Mouse (Mus musculus): ENCODE measurements around the gene Vim.
"Not testable (repeated sequence)": the region's sequence is repeated elsewhere in the genome, so short reads cannot be mapped to it uniquely, and the experiment has no call there.

Vim gene

DNA sequence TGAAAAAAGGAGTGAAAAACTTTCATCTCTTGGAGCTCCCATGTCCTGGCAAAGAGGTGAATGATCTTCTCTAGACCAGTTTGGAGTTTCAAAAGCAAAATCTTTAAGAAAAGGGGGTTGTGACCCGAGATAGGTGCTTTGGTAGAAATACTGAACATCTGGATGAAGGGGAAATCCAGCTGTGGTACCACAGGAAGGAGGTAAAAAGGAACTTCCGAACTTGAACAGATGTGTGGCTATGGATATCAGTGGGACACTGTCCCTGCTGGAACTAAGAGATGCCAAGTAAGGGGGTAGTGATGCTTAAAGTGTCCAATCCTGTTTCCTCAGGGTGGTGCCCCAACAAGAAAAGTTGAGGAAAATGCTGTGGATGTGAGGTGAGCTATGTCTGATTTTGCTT is 3.6 kb upstream of the Vim start:
- no peak for DNase-seq (ENCODE audit: low spot score in 2 of 2)

DNA sequence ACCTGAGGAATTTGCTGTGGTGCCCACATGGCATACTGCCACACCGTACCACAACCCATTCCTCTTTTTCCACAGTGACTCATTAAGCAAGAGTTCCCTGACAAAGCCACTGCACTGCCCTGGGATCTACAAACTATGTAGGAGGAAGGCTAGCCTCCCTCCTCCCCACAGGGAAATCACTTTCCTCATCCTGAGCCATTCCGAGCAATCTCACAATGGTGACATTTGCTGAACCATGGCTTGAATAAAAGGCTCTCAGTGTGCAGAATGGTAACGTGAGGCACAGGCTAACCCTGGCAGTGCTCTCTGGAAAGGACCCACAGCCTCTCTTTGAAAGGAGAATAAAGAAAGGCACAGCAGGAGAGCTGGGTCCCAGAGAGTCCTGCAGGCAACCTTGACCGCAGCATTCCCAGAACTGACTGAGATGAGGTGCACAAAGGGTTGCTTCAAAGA is 1.6 kb upstream of the Vim start:
- no peak for DNase-seq (ENCODE audit: low spot score in 2 of 2)

DNA sequence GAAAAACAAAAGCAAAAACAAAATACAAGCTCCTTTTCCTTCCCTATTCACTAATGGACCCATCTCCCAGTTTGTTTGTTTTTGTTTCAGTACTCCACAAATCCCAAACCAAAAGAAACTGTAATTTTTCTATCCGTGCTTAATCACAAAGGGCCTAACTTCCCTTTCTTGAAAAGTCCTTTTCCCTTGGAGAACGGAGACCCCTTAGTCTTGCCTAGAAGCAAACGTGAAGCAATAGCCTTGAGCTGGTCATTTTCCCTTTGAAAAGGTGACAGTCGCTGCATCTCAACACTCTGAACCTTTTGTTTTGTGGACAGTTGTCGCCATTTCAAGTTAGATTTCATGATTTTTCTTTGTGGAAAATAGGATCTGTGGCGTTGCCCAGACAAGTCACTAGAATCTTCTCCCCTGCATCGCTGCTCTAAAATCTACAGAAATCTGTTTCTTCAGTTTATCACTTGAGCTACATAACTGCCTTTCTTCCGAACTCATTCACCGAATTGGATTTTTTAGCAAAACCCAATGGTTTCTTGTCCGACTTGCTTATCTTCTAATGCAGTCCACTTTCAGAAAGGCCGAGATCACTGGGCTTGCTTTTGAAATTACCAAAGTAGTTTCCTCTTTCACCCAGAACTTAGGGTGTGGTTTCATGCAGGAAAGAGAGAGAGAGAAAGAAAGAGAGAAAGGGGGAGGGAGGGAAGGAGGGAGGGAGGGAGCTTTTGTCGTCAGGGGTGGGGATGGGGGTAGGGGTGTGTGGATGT is 900 bp upstream of the Vim start:
- no peak for DNase-seq (ENCODE audit: low spot score in 2 of 2)

DNA sequence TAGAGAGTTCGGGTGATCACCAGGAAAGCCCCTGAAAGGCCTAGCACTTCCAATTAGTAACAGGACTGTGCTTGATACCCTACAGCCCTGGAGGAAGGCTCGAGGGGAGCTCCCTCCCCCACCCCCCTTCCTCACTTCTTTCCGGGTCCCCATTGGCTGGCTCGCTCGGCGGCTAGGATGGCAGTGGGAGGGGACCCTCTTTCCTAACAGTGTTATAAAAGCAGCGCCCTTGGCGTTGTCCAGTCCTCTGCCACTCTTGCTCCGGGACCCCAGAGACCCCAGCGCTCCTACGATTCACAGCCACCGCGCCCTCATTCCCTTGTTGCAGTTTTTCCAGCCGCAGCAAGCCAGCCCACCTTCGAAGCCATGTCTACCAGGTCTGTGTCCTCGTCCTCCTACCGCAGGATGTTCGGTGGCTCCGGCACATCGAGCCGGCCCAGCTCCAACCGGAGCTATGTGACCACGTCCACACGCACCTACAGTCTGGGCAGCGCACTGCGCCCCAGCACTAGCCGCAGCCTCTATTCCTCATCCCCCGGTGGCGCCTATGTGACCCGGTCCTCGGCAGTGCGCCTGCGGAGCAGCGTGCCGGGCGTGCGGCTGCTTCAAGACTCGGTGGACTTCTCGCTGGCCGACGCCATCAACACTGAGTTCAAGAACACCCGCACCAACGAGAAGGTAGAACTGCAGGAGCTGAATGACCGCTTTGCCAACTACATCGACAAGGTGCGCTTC is 506 bp downstream of the Vim start:
- peak; percentile 65 to 81 for DNase-seq (ENCODE audit: low spot score in 2 of 2)

DNA sequence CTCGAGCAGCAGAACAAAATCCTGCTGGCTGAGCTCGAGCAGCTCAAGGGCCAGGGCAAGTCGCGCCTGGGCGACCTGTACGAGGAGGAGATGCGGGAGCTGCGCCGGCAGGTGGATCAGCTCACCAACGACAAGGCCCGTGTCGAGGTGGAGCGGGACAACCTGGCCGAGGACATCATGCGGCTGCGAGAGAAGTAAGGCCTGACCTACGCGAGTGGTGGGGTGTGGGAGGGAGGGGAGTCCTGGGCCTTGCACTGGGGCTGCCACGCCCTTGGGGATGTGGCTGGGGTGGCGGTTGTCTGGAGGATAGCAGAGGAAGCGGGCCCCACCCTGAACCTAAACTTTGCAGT is 1.0 kb downstream of the Vim start:
- peak in 1 of 2 experiments; percentile 49 for DNase-seq (ENCODE audit: low spot score in 2 of 2)

DNA sequence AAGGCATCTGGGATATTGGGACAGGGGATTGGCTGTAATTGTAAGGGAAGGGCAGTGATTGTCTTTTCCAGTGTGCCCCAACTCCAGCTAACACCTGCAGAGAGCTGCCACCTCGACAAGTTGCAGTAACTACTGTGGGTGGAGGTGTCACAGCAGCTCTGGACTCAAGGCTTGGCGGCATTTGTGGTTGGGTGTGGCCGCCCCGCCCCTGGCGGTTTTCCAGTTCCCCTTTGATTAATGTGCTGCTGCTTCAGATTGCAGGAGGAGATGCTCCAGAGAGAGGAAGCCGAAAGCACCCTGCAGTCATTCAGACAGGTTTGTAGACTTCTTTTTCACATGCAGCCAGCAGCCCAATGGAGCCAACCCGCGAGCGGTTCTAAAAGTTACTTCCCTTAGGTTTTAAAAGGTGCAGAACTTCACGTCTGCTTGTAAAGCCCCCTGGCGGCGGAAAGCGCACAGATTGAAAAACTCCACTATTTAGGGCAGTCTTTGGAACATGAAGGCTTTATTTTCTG is 1.6 kb downstream of the Vim start:
- peak; percentile 58 to 76 for DNase-seq (ENCODE audit: low spot score in 2 of 2)

DNA sequence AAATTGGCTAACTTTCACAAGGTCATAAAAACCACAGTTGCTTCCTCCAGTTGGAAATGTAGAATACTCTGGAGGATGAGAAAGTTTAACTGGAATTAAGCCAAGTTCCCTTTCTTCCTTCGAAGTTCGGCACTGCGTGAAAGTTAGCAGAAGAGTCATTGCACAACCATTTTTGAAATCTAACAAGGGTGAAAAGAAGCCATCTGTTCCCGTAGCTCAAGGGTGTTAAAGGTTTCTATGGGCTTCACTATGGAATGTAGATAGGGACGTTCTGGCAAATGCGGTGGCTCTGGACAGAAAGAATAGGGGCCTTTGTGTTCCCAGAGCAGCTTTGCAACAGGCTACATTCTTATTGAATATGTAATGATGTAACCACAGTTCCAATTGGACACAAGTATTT is 2.2 kb downstream of the Vim start:
- no peak for DNase-seq (ENCODE audit: low spot score in 2 of 2)

DNA sequence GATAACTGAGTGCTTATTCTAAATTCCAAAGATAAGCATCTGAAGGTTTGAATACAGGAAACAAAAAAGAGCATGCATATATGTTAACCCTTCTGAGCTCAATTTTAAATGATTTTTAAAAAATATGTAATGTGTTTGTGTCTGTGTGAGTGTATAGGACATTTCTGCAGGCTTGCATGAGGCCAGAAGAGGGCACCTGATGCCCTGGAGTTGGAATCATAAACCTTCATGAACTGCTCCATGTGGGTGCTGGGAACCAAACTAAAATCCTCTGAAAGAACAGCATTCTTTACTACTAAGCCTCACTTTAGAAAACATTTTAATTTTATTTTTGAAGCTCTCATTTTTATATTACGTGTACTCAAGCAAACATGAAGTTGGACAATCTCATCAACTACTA is 3.7 kb downstream of the Vim start:
- no peak for DNase-seq (ENCODE audit: low spot score in 2 of 2)

DNA sequence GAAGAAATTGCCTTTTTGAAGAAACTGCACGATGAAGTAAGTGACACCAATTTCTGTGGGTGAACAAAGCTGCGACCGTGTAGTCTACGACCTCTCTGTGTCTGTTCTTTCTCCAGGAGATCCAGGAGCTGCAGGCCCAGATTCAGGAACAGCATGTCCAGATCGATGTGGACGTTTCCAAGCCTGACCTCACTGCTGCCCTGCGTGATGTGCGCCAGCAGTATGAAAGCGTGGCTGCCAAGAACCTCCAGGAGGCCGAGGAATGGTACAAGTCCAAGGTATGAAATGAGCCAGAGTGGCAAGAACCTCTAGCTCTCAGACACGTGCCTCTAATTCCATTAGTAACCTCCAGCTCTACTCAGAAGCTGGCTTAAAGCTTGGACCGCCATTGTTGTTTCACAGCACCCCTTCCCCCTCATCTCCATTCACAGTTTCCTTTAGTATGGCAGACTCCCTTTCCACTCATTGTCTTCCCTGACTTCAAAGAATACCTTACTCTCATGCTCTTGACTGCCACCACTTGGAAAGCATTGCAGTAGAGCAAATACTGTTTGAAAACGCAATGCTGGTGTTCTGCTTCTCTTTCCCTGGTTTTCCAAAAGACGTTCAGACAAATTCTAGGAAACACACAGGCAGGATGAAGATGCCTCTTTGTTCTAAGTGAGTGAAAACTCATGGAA is 4.9 kb downstream of the Vim start:
- peak in 1 of 2 experiments; percentile 35 for DNase-seq (ENCODE audit: low spot score in 2 of 2)

DNA sequence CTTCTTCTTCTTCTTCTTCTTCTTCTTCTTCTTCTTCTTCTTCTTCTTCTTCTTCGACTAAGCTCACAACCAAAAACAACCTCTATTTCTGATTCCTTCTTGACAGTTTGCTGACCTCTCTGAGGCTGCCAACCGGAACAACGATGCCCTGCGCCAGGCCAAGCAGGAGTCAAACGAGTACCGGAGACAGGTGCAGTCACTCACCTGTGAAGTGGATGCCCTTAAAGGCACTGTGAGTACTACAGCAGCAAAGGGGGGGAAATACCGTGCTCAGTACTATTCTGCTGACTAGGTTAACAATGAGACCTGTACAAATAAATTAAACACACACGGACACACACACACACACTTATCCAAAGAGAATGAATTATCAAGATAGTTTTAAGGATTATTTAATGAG is 5.6 kb downstream of the Vim start:
- DNase-seq (ENCODE audit: low spot score in 2 of 2), result no peak

DNA sequence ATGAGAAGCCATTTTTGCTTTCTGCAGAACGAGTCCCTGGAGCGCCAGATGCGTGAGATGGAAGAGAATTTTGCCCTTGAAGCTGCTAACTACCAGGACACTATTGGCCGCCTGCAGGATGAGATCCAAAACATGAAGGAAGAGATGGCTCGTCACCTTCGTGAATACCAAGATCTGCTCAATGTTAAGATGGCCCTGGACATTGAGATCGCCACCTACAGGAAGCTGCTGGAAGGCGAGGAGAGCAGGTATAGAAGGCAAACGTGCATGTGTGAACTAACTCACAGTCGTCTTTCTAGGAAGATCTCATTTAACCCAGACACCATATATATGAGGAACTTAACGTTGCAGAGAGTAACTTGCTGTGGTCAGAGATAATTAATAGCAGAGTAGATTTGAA is 6.3 kb downstream of the Vim start:
- DNase-seq (ENCODE audit: low spot score in 2 of 2), result no peak

DNA sequence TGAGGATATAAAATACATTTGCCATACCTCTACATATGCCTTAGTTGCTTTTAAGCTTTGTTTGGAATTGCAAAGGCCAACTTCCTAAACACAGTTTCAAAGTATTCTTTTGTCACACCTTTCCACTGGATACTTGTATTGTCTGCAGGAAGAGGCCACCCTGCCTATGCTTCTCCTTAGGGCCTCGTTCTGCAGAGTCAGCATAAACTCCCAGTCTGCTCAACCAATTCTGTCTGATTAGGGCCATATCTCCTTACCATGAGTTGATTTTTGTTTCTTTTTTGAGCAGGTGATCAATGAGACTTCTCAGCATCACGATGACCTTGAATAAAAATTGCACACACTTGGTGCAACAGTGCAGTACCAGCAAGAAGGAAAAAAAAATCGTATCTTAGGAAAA is 8.5 kb downstream of the Vim start:
- DNase-seq (ENCODE audit: low spot score in 2 of 2), result no peak

DNA sequence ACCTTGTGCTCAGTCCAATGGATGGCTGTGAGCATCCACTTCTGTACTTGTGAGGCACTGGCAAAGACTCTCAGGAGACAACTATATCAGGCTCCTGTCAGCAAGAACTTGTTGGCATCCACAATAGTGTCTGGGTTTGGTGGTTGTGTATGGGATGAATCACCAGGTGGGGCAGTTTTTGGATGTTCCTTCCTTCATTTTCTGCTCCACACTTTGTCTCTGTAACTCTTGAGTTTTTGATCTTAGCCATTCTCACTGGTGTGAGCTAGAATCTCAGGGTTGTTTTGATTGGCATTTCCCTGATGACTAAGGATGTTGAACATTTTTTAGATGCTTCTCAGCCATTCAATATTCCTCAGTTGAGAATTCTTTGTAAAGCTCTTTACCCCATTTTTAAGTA is 10.0 kb downstream of the Vim start:
- DNase-seq (ENCODE audit: low spot score in 2 of 2), result not testable (repeated sequence)

DNA sequence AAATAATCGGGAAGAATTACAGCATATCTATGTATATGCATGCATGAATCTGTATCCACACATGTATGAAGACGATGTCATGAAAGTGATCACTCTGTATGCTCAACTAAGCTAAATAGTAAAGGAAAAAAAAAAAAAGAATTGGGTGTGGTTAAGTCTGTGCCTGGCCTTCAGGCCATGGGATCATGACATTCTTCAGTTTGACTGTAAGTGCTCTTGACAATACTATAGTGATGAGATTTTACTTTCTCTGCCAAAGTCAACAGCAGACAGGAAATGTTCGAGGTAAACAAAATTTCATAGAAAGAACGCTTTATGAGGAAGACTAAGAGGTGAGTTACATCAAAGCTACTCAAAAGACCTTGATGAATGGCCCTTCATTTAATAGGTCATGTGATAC is 19.6 kb downstream of the Vim start:
- no peak for DNase-seq (ENCODE audit: low spot score in 2 of 2)

DNA sequence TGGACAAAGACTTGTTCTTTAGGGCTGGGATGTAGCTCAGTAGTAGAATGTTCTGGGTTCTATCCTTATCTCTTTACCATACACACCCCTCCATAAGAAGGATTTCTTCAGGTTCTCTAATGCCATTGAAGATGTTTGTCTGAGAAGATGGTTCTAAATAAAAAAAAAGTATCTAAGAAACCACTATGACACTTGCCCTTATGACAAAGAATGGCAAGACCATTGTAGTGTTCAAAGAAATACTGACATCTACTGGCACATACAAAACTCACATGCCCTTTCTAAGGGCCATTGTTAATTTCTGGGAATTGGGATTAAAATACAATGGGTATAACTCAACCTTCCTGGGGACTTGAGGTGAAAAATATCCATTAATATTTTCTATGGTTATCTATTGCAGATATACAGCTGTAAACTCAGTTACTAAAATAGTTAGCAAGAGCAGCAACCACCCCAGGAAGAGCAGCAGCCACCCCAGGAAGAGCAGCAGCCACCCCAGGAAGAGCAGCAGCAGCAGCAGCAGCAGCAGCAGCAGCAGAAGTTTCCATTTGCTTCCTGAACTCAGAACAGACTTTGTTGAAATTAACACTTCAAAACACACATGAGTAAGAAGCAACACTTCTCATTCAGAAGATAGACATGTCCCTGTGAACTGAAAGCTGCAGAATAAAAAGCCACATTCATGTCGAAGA is 23.4 kb downstream of the Vim start:
- no peak for DNase-seq (ENCODE audit: low spot score in 2 of 2)

DNA sequence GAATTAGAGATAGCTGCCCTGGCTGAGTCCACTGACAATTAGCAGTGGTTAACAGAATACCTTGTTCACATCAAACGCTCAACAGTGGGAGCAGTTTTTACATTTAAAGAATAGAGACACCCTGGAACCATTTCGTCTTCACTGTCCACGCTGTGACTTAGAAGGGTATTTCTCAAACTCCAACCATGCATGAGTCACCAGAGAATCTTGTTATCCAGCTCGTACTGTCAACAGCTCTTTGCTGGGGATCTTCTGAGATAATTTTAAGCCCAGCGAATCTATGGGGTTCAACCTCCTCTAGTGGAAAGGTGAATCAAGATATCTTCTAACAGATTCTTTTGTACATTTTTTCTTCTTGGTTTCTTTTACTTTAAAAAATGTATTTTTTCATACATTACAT is 24.4 kb downstream of the Vim start:
- no peak for DNase-seq (ENCODE audit: low spot score in 2 of 2)

DNA sequence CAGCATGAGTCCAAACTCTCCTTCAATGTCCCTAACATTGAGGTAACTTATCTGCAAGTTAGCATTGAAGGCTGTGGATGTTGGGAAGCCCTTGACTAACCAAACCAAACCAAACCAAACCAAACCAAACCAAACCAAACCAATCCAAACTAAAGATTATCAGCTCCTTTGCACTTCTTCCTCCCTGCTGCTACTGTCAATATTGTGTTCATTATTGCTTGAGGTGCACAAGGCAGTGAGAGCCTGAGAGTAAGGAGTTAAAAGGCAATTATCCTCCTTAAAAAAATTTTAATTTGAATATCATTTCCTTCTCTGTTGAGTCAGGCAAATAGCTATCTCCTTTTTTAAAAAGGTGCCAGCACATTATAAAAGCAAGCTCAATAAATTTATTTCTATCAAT is 29.4 kb downstream of the Vim start:
- no peak for DNase-seq (ENCODE audit: low spot score in 2 of 2)

DNA sequence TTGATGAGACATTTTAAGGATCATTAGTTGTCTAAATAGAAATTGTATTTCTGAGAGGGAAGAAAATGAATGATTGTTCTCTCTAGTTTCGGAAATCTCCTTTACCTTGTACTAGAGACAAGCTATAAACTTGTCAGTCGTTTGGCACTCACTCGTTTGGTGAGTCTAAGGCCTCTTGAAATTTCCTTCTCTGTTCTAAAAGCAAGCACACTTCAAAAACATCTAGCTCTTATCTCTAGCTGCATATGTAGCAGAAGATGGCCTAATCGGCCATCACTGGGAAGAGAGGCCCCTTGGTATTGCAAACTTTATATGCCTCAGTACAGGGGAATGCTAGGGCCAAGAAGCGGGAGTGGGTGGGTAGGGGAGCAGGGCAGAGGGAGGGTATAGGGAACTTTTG is 29.9 kb downstream of the Vim start:
- not testable (repeated sequence) for DNase-seq (ENCODE audit: low spot score in 2 of 2)

DNA sequence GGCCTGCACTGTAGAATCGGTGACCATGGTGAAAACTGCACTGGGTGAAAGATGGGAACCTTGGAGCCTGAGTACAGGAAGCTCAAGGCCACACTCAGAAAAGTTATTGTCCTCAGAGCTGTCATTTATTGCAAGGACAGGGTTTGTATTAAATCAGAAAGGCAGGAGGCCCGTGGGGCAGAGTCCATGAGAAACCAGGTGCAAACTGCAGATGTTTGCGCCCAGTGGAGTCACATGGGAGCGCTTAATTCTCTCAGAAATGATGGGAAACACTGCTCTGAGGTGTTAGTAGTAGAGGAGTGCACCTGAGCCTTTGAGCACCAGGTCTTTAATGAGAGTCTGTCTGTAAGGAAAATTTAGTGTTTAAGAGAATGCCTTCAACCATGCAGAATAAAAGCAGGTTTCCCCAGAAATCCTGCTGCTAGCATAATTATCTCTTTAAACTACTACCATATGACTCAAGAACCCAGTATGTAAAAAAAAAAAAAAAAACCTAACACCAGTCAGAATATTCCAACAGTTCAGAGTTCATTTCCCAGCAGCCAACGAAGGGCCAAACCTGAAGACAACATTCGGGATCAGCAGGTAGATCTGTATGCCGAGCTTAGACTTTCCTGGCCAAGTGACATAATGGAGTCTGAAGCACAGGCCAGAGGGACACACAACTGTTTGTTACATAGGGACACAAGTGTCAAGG is 56.6 kb downstream of the Vim start:
- no peak for DNase-seq (ENCODE audit: low spot score in 2 of 2)

Measured in urinary bladder, postnatal 36 days (tissue).